Mouse (Mus musculus): ENCODE measurements around the gene Spp2.

Spp2 gene

GRCm38 (mm10) chr1:88406807-88407198 lies at the start of gene Spp2:
TSS of gene Spp2 (plus strand) at chr1:88406961.
- no peak for DNase-seq (ENCODE audit: extremely low read depth, insufficient read length, low spot score)

- DNase-seq (ENCODE audit: extremely low read depth, insufficient read length, low spot score) = peak; percentile 38
These were observed 49.2 kb upstream of the Spp2 start for GRCm38 (mm10) chr1:88357458-88358090.

- DNase-seq (ENCODE audit: extremely low read depth, insufficient read length, low spot score) = no peak
These were observed 48.6 kb upstream of the Spp2 start for GRCm38 (mm10) chr1:88358102-88358654.

- DNase-seq (ENCODE audit: extremely low read depth, insufficient read length, low spot score) = peak; percentile 28
These were observed 45.7 kb upstream of the Spp2 start for GRCm38 (mm10) chr1:88361085-88361484.

GRCm38 (mm10) chr1:88366881-88367644 lies 39.7 kb upstream of the Spp2 start:
- DNase-seq (ENCODE audit: extremely low read depth, insufficient read length, low spot score) = no peak

- no peak for DNase-seq (ENCODE audit: extremely low read depth, insufficient read length, low spot score)
These were observed 28.3 kb upstream of the Spp2 start for GRCm38 (mm10) chr1:88378446-88378845.

- DNase-seq (ENCODE audit: extremely low read depth, insufficient read length, low spot score) = no peak
These were observed 15.1 kb upstream of the Spp2 start for GRCm38 (mm10) chr1:88391632-88392031.

- no peak for DNase-seq (ENCODE audit: extremely low read depth, insufficient read length, low spot score)
These were observed 13.4 kb upstream of the Spp2 start for GRCm38 (mm10) chr1:88393321-88393720.

GRCm38 (mm10) chr1:88403378-88403777 lies 3.4 kb upstream of the Spp2 start:
- DNase-seq (ENCODE audit: extremely low read depth, insufficient read length, low spot score) = no peak

GRCm38 (mm10) chr1:88406078-88406806 lies 519 bp upstream of the Spp2 start:
- DNase-seq (ENCODE audit: extremely low read depth, insufficient read length, low spot score) = no peak

GRCm38 (mm10) chr1:88408340-88408739 lies 1.6 kb downstream of the Spp2 start:
- no peak for DNase-seq (ENCODE audit: extremely low read depth, insufficient read length, low spot score)

GRCm38 (mm10) chr1:88412013-88412412 lies 5.3 kb downstream of the Spp2 start:
- no peak for DNase-seq (ENCODE audit: extremely low read depth, insufficient read length, low spot score)

- DNase-seq (ENCODE audit: extremely low read depth, insufficient read length, low spot score) = no peak
These were observed 12.2 kb downstream of the Spp2 start for GRCm38 (mm10) chr1:88418943-88419342.

- no peak for DNase-seq (ENCODE audit: extremely low read depth, insufficient read length, low spot score)
These were observed 15.3 kb downstream of the Spp2 start for GRCm38 (mm10) chr1:88422045-88422444.

GRCm38 (mm10) chr1:88422846-88423395 lies 16.2 kb downstream of the Spp2 start:
- DNase-seq (ENCODE audit: extremely low read depth, insufficient read length, low spot score) = no peak

GRCm38 (mm10) chr1:88424602-88425252 lies 18.0 kb downstream of the Spp2 start:
- peak; percentile 45 for DNase-seq (ENCODE audit: extremely low read depth, insufficient read length, low spot score)

GRCm38 (mm10) chr1:88427987-88428741 lies 21.4 kb downstream of the Spp2 start:
- no peak for DNase-seq (ENCODE audit: extremely low read depth, insufficient read length, low spot score)

- DNase-seq (ENCODE audit: extremely low read depth, insufficient read length, low spot score) = no peak
These were observed 22.7 kb downstream of the Spp2 start for GRCm38 (mm10) chr1:88429413-88429812.

- no peak for DNase-seq (ENCODE audit: extremely low read depth, insufficient read length, low spot score)
These were observed 24.5 kb downstream of the Spp2 start for GRCm38 (mm10) chr1:88431262-88431661.

- DNase-seq (ENCODE audit: extremely low read depth, insufficient read length, low spot score) = no peak
These were observed 25.8 kb downstream of the Spp2 start for GRCm38 (mm10) chr1:88432601-88433000.

Data from 3134 (cell line).